Mouse (Mus musculus) liver, postnatal 0 days (tissue): ENCODE data around the gene Ttc39a. TPM values are rescaled to one million over a fixed set of nuclear protein-coding genes. Genes with fewer than 3 reads are reported as not detected.

Source experiments
- ATAC-seq: fragments of 200-750 bp; cut with Nextera tagmentation; 2 replicates; pipeline ENCODE4 v1.8.0; 2017; ENCODE audit warnings: mild to moderate bottlenecking, moderate library complexity
- DNase-seq: peaks from one replicate; pipeline ENCODE4 v3.0.0-alpha.2; 2016
- H3K27ac ChIP-seq: fragments of 300-500 bp; sonication (generic); 2 replicates; pipeline ENCODE4 v1.5.1; 2014; ENCODE audit warnings: antibody characterized with exemption, moderate library complexity, mild to moderate bottlenecking, low read depth
- H3K27me3 ChIP-seq: fragments of 300-500 bp; sonication (generic); 2 replicates; pipeline ENCODE4 v1.6.1; 2014; ENCODE audit warnings: low read length, control low read depth, mixed read lengths; ENCODE audit not compliant: insufficient read depth
- H3K36me3 ChIP-seq: fragments of 300-500 bp; sonication (generic); replicated peaks from 2 replicates; pipeline ENCODE4 v1.6.1; 2014; ENCODE audit warnings: mild to moderate bottlenecking, control low read depth, low read length, moderate library complexity, mixed read lengths; ENCODE audit not compliant: insufficient read depth
- H3K4me1 ChIP-seq: fragments of 300-500 bp; sonication (generic); 2 replicates; pipeline ENCODE4 v1.6.1; 2014; ENCODE audit warnings: antibody characterized with exemption, mild to moderate bottlenecking, control low read depth; ENCODE audit not compliant: insufficient read depth
- H3K4me2 ChIP-seq: fragments of 300-500 bp; sonication (generic); 2 replicates; pipeline ENCODE4 v1.6.1; 2014; ENCODE audit warnings: low read depth, mild to moderate bottlenecking, low read length, moderate library complexity, mixed read lengths
- H3K4me3 ChIP-seq: fragments of 300-500 bp; sonication (generic); 2 replicates; pipeline ENCODE4 v1.5.1; 2014; ENCODE audit warnings: low read depth, low read length
- H3K9ac ChIP-seq: fragments of 300-500 bp; sonication (generic); replicated peaks from 2 replicates; pipeline ENCODE4 v1.6.1; 2014; ENCODE audit warnings: mild to moderate bottlenecking, moderate library complexity
- H3K9me3 ChIP-seq: fragments of 300-500 bp; sonication (generic); 2 replicates; pipeline ENCODE4 v1.6.1; 2016; ENCODE audit warnings: mild to moderate bottlenecking, control low read depth, low read length, mixed read lengths
- CTCF ChIP-seq: sonication (generic); IDR thresholded peaks from 2 replicates; pipeline ENCODE4 v1.5.1; 2016; ENCODE audit warnings: antibody characterized with exemption, low read depth
- EP300 ChIP-seq: IDR thresholded peaks from 2 replicates; pipeline ENCODE4 v1.6.1; 2016; ENCODE audit warnings: antibody characterized with exemption, low read depth, mild to moderate bottlenecking
- WGBS: fragments of 180-500 bp; shearing (Covaris S2); extraction: QIAGEN DNeasy Blood & Tissue Kit; methylation state at CpG from one replicate; pipeline ENCODE4 v1.1.7; 2014; ENCODE audit not compliant: insufficient replicate concordance; 5-methylcytosine and 5-hydroxymethylcytosine counted together
- polyA plus RNA-seq: library from polyadenylated mRNA; unstranded; fragments of >200 nt; fragmentation: Nextera tagmentation; extraction: Ambion mirVana; gene quantifications from 2 replicates; pipeline ENCODE4 v1.2.1, GENCODE M21; 2015

The Ttc39a gene
- polyA plus RNA-seq, 1 experiment from 2014 or later = 5.0 TPM

- Histone ChIP-seq H3K27ac (peak overlapping the region; percentile 97), H3K9me3 (no peaks in the 10 kb centered on the region), H3K4me1 (peaks cover 14% of the 10 kb centered on the region), H3K4me3 (peak overlapping the region; percentile 70), H3K9ac (peak overlapping the region; percentile 89), H3K4me2 (peak overlapping the region; percentile 88), H3K27me3 (no peaks in the 10 kb centered on the region), H3K36me3 (peaks cover 4% of the 10 kb centered on the region)
- TF ChIP-seq CTCF (no peak), EP300 (no peak)
- ATAC-seq (peak; percentile 72), DNase-seq (peak; percentile 79)
- under 1% methylated on average over 49 of the region's 68 CpGs for WGBS
Observed at GRCm38 (mm10) chr4:109475577-109476553, 69.4 kb downstream of the Ttc39a start.

- peaks cover 13% of the 10 kb centered on the region for H3K4me1 ChIP-seq
- no peaks in the 10 kb centered on the region for H3K27me3 ChIP-seq
- ATAC-seq = peak; percentile 97
- H3K9me3 ChIP-seq = no peaks in the 10 kb centered on the region
- peak; percentile 93 for DNase-seq
- WGBS = under 1% methylated on average over 38 of the region's 39 CpGs
- H3K27ac ChIP-seq = peak overlapping the region; percentile 97
- TF ChIP-seq CTCF (peak; percentile 44), EP300 (no peak)
- H3K4me2 ChIP-seq = peak overlapping the region; percentile 88
- H3K36me3 ChIP-seq = peaks cover 2% of the 10 kb centered on the region
- peak overlapping the region; percentile 89 for H3K9ac ChIP-seq
- H3K4me3 ChIP-seq = peak overlapping the region; percentile 70
Observed at GRCm38 (mm10) chr4:109476554-109477014, 70.2 kb downstream of the Ttc39a start.

GRCm38 (mm10) chr4:109477454-109477853 lies 71.0 kb downstream of the Ttc39a start:
- H3K9ac ChIP-seq = no peak overlapping the region
- DNase-seq (no peak), ATAC-seq (no peak)
- H3K36me3 ChIP-seq = no peaks in the 10 kb centered on the region; the same call in 1 of the 2 replicates
- H3K27me3 ChIP-seq = no peaks in the 10 kb centered on the region
- H3K9me3 ChIP-seq = no peaks in the 10 kb centered on the region
- 73% methylated on average over 3 of the region's 3 CpGs for WGBS
- no peak overlapping the region for H3K4me2 ChIP-seq
- H3K4me1 ChIP-seq = peaks cover 10% of the 10 kb centered on the region
- TF ChIP-seq EP300 = no peak
- no peak for TF ChIP-seq CTCF
- no peak overlapping the region for H3K4me3 ChIP-seq
- no peak overlapping the region for H3K27ac ChIP-seq

DNA sequence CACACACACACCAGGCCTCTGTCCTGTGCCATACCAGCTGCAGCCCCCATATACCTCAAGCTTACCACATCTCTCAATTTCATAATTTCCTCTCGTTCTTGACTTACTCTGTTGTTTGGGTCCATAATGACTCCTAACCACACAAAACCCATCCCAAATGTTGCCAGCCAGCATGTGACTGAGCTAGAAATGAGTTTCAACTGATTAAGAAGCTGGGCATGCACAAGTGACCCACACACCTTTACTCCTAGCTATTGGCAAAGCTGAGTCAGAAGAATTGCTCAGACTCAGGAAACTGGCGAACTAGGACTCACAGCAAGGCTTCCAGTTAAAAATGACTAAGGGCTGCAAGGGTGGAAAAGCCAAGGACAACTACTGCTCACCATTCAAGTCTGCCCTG lies 75.0 kb downstream of the Ttc39a start:
- H3K4me2 ChIP-seq = no peak overlapping the region
- H3K9ac ChIP-seq = no peak overlapping the region
- H3K9me3 ChIP-seq = no peaks in the 10 kb centered on the region
- TF ChIP-seq CTCF = no peak
- TF ChIP-seq EP300 = no peak
- no peak for DNase-seq
- ATAC-seq = no peak
- 58% methylated on average over 2 of the region's 2 CpGs for WGBS
- peaks cover 3% of the 10 kb centered on the region; the same call in 1 of the 2 replicates for H3K4me1 ChIP-seq
- no peak overlapping the region for H3K27ac ChIP-seq
- H3K36me3 ChIP-seq = no peaks in the 10 kb centered on the region
- H3K27me3 ChIP-seq = no peaks in the 10 kb centered on the region
- H3K4me3 ChIP-seq = no peak overlapping the region

GRCm38 (mm10) chr4:109482701-109483100 lies 76.3 kb downstream of the Ttc39a start:
- H3K27ac ChIP-seq = no peak overlapping the region
- TF ChIP-seq CTCF (no peak), EP300 (no peak)
- no peaks in the 10 kb centered on the region for H3K27me3 ChIP-seq
- H3K4me2 ChIP-seq = no peak overlapping the region
- DNase-seq = no peak
- WGBS = 62% methylated on average over 1 of the region's 1 CpGs
- H3K9me3 ChIP-seq = no peaks in the 10 kb centered on the region
- no peak overlapping the region for H3K9ac ChIP-seq
- H3K36me3 ChIP-seq = no peaks in the 10 kb centered on the region
- ATAC-seq = no peak
- no peak overlapping the region for H3K4me3 ChIP-seq
- peaks cover 3% of the 10 kb centered on the region; the same call in 1 of the 2 replicates for H3K4me1 ChIP-seq

GRCm38 (mm10) chr4:109484621-109485020 lies 78.2 kb downstream of the Ttc39a start, which contains the start of gene Rnf11:
TSS of gene Rnf11 (minus strand) at chr4:109484728.
- H3K36me3 ChIP-seq = no peaks in the 10 kb centered on the region
- ATAC-seq (peak; percentile 86), DNase-seq (peak; percentile 29)
- no peak within 1 kb of the TSS for H3K27ac ChIP-seq
- no peak for TF ChIP-seq CTCF
- peak; percentile 76 for TF ChIP-seq EP300
- H3K4me2 ChIP-seq = peak within 1 kb of the TSS; percentile 22; the same call in 1 of the 2 replicates
- WGBS = 73% methylated on average over 3 of the region's 3 CpGs
- H3K4me3 ChIP-seq = no peak within 1 kb of the TSS
- H3K9me3 ChIP-seq = no peaks in the 10 kb centered on the region
- H3K9ac ChIP-seq = no peak within 1 kb of the TSS
- H3K4me1 ChIP-seq = peaks cover 3% of the 10 kb centered on the region; the same call in 1 of the 2 replicates
- no peaks in the 10 kb centered on the region for H3K27me3 ChIP-seq
